Mouse (Mus musculus): Measurements from ENCODE around the gene Sfmbt2. TPM values are rescaled to one million over a fixed set of nuclear protein-coding genes. Genes with fewer than 3 reads are reported as not detected.
A peak's percentile ranks its signal among the peaks of the same experiment; 100 is the strongest.

The Sfmbt2 gene
- total RNA-seq, 2 experiments from 2014 or later: 0.07 to 0.19 TPM

DNA sequence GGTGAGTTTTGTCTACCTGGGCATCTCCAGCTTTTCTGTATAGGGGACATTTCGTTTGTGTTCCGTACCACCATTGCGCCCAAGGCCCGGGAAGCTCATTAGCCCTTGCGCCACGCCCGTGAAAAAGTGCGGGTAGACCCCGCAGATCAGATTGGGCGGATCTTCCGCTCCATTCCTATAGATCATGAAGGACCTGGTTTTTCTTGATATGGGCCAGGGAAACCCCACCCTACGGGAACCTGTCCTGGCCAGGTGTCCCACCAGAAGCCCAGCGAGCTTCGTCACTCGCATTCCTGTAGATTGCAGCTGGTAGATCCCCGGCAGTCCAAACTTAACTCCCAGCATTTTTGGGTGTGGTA is 1.1 kb downstream of the Sfmbt2 start:
- ATAC-seq (replicated peaks; ENCODE audit: low FRiP score, low TSS enrichment, poor library complexity, severe bottlenecking): no peak

- no peak for ATAC-seq (replicated peaks; ENCODE audit: low FRiP score, low TSS enrichment, poor library complexity, severe bottlenecking)
Observed at GRCm38 (mm10) chr2:10371899-10372298, 1.6 kb downstream of the Sfmbt2 start.

- ATAC-seq (replicated peaks; ENCODE audit: low FRiP score, low TSS enrichment, poor library complexity, severe bottlenecking): peak; percentile 76
Observed at GRCm38 (mm10) chr2:10372321-10372723, 2.0 kb downstream of the Sfmbt2 start.

DNA sequence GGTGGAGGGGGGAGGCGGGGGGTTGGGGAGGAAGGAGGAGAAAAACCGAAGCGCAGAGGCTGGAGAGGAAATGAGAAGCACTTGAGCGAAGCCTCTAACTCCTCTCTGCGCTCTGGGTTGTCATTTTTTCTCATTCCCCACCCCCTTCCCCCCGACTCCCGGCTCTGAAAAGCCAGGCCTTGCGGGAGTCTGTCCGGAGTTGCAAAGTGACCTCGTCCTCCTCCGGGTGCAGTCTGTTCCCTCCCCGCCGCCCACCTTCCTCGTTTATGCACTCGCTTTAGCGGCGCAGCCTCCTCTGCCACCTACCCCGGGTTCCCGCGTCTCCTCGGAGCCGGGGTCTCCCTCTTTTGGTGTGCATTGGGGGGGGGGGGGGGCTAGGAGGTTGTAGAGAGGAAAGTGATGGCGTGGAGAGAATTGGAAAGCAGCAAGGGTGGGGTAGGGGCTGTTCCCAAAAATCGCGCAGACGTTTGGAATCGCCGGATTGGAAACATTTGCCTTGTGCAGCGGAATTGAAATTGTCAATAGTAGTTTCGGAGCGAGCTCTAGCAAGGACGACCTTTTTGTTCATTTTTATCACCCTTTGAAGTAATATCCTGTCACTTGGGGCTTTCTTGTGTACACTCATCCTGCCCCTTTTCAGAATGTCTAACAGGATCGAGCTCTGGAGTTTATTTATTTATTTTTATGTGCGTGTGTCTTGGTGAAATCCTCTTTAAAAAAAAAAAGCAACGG is 2.6 kb downstream of the Sfmbt2 start:
- ATAC-seq (replicated peaks; ENCODE audit: low FRiP score, low TSS enrichment, poor library complexity, severe bottlenecking): no peak

- no peak for ATAC-seq (replicated peaks; ENCODE audit: low FRiP score, low TSS enrichment, poor library complexity, severe bottlenecking)
Observed at GRCm38 (mm10) chr2:10373508-10374206, 3.3 kb downstream of the Sfmbt2 start.

DNA sequence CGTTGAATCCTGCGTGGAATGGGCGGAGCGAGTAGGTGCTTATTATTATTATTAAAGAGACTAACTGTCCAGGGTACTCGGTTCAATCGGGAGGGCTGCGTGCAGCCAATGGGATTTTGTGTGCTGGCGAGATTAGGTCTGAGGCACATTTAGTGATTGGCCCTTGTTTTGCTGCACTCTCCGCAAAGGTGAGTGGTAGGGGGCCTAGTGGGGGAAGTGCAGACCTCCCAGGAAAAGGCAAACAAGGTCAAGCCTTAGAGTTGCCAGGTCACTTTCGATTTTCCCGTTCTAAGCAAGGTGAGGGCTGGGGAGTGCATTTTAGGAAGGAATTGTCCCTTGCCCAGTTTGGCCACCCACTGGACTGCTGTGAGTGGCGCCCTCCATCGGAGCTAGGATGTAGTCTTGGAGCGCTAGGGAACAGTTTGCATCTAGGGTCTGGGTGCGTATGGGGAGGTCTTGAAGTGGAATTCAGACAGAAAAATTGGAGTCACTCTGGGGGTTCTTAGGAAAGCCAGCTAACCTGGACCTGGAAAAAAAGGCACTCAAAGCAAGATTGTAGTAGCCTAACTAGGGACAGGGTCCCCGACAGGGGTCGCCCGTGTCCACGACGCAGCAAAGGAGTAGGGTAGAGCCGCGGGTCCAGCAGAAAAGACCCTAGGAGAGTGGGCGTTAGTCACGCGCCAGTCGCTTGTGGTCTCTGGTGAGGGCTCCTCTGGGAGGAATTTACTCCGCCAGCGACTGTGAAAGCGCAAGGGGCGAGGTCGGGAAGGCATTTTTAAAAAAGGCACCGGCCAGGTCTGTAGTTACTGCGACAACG is 4.1 kb downstream of the Sfmbt2 start:
- ATAC-seq (replicated peaks; ENCODE audit: low FRiP score, low TSS enrichment, poor library complexity, severe bottlenecking): no peak

- ATAC-seq (replicated peaks; ENCODE audit: low FRiP score, low TSS enrichment, poor library complexity, severe bottlenecking): no peak
Observed at GRCm38 (mm10) chr2:10375024-10375372, 4.7 kb downstream of the Sfmbt2 start.

- ATAC-seq (replicated peaks; ENCODE audit: low FRiP score, low TSS enrichment, poor library complexity, severe bottlenecking): no peak
Observed at GRCm38 (mm10) chr2:10389988-10390387, 19.7 kb downstream of the Sfmbt2 start.

DNA sequence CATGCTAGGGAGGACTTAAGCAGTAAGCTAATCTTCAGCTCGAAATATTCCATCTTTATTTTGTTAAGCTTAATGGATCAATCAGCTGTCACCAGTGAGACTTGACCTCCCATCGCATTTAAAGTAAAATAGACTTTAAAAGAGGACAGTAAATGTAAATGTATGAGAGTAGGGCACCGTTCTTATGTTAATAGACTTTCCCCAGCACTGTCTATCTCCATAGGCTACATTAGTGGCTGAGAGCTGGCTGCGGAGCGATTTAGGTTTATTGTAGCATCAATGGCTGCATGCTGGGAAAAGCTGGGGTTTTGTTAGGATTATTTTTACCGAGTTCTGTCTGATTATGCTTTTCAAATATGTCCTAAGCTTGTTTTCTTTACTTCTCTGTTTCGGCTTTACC is 20.5 kb downstream of the Sfmbt2 start:
- ATAC-seq (replicated peaks; ENCODE audit: low FRiP score, low TSS enrichment, poor library complexity, severe bottlenecking): no peak

GRCm38 (mm10) chr2:10395143-10395542 is 24.8 kb downstream of the Sfmbt2 start:
- ATAC-seq (replicated peaks; ENCODE audit: low FRiP score, low TSS enrichment, poor library complexity, severe bottlenecking): no peak

DNA sequence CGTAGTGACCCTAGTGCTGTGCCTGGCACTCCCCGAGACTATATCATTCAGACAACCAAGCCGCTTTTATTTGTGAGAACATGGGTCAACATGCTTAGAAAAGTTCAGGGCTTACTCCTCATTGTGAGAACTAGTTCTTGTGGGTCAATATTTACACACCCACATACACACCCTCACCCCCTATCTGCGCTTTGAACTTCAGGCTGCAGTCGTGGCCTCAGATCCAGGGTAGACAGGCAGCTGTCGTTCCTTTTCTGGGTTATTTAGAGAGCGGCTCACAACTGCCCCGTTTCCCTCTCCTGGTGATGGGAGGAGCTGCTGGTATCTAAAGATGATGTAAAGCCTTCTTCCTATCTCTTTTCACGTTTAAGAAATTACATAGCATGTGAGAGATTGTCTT is 27.5 kb downstream of the Sfmbt2 start:
- no peak for ATAC-seq (replicated peaks; ENCODE audit: low FRiP score, low TSS enrichment, poor library complexity, severe bottlenecking)

- ATAC-seq (replicated peaks; ENCODE audit: low FRiP score, low TSS enrichment, poor library complexity, severe bottlenecking): no peak
Observed at GRCm38 (mm10) chr2:10406151-10406550, 35.8 kb downstream of the Sfmbt2 start.

DNA sequence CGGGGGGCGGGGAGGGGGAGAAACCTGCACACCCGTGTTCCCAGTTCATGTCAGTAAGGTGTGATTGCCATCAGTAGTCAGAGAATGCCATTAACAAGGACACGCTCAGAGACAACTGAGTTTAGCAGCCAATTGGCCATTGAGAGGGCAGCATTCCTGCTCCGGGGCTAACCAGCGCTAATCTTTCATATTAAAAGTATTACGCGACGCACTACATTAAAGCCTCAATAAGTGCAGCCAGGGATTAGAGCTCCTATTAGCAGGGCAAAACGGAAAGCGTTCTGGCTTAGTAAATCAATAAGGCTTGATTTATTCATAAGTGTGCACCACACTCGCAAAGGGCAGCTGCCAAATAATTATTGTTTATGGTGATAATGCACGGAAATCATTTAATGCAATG is 39.1 kb downstream of the Sfmbt2 start:
- ATAC-seq (replicated peaks; ENCODE audit: low FRiP score, low TSS enrichment, poor library complexity, severe bottlenecking): no peak

GRCm38 (mm10) chr2:10410069-10410468 is 39.8 kb downstream of the Sfmbt2 start:
- no peak for ATAC-seq (replicated peaks; ENCODE audit: low FRiP score, low TSS enrichment, poor library complexity, severe bottlenecking)

- ATAC-seq (replicated peaks; ENCODE audit: low FRiP score, low TSS enrichment, poor library complexity, severe bottlenecking): no peak
Observed at GRCm38 (mm10) chr2:10420944-10421420, 50.7 kb downstream of the Sfmbt2 start.

DNA sequence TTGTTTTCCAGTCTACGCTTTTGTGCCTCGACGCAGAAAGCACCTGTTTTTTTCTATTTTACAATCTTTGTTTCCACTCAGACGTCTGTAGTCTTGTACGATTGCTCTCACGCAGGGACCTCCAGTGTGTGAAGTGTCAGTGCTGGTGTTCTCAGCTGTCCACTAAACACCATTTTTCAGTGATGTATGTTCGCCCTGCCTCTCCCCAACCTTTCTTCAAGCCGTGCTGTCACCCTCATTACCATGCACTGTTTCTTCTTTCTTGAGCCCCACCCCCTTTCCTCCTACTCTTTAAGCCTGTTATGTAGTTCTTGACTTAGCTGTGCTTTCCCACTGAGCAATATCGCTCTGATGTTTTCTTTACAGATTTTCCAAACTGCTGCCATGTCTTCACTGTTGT is 67.0 kb downstream of the Sfmbt2 start:
- no peak for ATAC-seq (replicated peaks; ENCODE audit: low FRiP score, low TSS enrichment, poor library complexity, severe bottlenecking)

DNA sequence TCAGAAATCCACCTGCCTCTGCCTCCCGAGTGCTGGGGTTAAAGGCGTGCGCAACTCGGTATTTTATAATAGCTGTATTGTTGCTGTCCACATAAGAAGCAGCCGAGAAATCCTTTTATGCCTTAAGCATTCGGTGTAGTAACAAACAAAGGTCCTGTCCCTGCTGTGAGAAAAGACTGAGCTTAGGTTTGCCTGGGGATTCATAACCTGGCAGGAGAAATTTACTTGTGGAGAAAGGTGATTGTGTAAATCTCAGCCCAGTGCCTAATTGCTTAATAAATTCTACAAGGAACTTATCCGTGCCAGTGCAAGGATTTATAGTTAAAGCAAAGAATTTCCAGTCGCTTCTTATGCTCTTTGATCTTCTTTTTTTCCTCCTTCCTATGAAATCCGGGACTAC is 71.5 kb downstream of the Sfmbt2 start:
- no peak for ATAC-seq (replicated peaks; ENCODE audit: low FRiP score, low TSS enrichment, poor library complexity, severe bottlenecking)

DNA sequence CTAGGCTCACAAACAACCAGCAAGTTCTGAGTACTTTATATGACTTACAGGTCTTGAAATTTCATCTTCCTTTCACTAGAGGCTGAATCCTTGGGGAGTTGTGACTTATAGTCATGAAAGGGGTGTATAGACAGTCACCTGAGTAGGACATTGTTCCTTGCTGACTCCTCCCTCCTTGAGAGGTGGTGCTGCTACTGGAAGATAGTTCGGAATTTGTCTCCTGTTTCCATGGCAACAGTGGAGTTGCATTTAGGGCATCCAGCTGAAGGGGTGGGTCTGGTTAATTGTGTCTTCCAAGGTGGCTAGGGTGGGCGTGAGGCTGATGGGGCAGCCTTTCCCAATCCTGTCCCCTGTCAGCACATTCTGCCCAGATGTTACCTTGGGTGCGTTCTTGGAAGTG is 83.3 kb downstream of the Sfmbt2 start:
- no peak for ATAC-seq (replicated peaks; ENCODE audit: low FRiP score, low TSS enrichment, poor library complexity, severe bottlenecking)

DNA sequence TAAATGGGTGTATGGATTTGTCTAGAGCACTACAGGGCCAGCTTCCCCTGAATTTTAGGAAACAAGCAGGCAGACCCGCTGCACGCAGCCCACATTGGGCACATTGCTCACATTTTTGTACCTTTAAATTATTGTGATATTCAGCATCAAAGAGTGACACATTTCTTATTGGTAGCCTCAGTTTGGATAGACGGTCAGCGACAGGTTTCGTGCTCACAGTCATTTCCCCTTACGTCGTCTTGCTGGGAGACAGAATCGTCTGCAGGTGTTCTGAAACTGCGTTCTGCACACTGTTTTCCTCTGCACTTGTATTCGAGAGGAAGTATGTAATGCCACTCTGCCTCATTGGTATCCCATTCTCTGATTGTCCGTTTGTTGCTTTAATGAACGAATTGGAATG is 88.0 kb downstream of the Sfmbt2 start:
- no peak for ATAC-seq (replicated peaks; ENCODE audit: low FRiP score, low TSS enrichment, poor library complexity, severe bottlenecking)

DNA sequence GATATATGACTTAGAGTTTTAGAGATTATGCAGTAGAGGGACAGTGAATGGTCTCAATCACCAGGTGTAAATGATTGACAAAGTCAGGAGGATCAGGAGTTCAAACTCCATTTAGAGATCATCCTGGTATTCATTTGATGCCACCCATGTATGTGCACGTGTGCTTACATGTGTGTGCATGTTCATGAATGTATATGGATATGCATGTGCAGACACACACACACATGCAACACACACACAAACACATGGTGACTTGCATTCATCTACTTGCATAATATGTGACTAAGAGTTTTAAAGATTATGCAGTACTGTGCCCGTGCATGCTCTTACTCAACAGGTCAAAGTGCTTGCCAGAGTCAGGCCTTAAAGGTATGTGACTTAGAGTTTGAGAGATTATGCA is 146.2 kb downstream of the Sfmbt2 start:
- ATAC-seq (replicated peaks; ENCODE audit: low FRiP score, low TSS enrichment, poor library complexity, severe bottlenecking): no peak

Data from megakaryocyte-erythroid progenitor cell, adult 5-6 weeks (primary cell).